Mouse (Mus musculus): ENCODE data around the gene Xkr8.

Gene Xkr8

DNA sequence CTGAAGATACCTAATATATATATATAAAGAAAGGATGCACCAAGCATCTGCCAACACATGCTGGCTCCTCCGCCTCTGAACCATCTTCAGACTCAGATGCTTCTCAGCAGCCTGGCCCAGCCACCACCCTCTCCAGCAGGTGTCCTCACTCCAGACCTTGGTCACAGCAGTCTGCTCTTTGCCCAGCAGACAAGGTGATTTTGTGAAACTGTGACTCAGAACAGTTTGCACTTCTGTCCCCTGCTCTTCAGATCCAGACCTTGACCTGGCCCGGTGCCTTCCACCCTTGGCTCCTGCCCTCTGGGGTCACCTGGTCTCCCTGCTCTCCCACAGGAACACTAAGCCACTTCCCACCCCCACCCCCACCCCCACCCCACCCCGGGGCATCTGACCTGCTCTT lies 3.5 kb upstream of the Xkr8 start:
- no peak for DNase-seq (ENCODE audit: low spot score)

DNA sequence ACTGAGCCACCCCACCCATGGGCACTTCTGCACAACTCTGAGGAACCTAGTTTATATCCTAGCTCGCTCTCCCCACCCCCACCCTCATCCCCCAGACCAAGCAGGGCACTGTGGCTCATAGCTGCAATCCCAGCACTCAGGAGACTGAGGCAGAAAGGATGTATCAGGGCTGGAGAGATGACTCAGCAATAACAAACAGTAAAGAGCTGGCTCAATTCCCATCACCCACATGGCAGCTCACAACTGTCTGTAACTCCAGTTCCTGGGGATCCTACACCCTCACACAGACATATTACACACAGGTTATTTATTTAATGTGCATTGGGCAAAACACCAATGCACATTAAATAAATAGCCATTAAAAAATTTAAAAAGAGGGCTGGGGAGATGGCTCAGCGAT lies 3.0 kb upstream of the Xkr8 start:
- no peak for DNase-seq (ENCODE audit: low spot score)

DNA sequence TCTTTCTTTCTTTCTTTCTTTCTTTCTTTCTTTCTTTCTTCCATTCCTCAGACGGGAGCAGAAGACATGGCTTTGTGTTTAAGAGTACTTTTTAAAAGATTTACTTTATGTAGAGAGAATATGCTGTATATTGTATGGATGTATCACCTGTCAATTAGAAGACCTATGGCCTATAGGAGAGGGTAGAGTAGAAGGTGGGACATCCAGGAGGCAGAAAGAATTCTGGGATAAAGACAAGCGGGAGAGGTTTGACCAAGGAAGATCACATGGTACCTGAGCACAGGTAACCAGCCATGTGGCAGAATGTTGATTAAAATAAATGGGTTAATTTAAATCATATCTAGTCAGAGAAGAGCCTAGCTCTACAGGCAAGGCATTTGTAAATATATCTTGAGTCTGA lies 2.4 kb upstream of the Xkr8 start:
- DNase-seq (ENCODE audit: low spot score) = no peak

DNA sequence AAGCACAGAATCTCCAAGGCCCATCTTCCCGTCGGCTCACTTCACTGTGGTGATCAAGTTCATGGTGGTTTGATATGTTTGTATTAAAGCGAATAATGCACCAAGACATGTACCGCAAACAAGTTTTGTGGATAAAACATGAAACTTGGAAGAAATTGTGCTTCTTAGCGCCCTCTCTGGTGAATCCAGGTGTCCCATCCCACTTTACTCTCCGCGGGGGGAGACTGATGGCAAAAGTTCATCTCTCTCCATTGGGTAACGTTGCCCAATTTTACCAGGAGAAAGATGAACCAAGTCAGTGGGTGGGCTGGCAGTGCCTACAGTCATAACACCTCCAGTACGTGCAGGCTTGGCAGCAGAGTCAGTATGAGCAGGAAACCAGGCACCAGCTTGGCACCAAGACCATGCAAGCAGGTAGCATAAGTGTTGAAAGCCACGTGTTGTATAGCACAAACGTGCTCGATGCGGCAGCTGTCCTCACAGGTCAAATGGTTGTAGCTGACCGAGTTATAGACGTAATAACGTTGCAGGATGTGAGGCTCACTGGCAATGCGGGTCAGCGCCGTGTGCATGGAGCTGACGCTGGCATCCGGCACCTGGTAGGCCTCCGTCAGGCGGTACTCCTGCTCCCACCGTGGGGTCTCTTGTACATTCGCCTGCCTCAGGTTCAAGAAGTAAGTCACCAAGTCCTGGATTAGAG lies 875 bp upstream of the Xkr8 start:
- DNase-seq (ENCODE audit: low spot score) = no peak

DNA sequence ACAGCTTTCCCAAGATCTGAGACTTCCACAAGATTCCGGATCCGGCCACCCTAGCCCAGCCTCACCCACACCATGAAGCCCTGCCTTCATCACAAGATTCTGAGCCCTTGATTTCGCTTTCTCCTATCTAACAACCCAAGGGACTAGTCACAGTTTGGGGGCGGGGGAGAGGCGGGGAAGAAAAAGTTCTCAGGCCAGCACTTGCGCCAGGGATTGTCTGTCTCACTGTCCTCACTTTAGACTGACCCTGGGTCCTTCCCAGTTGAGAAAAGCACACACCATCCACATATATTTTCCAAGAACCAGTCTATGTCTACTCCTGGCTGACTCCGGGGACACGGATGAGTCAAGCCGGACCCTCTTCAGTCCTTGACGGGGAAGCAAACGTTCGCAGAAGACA lies 730 bp downstream of the Xkr8 start:
- no peak for DNase-seq (ENCODE audit: low spot score)

DNA sequence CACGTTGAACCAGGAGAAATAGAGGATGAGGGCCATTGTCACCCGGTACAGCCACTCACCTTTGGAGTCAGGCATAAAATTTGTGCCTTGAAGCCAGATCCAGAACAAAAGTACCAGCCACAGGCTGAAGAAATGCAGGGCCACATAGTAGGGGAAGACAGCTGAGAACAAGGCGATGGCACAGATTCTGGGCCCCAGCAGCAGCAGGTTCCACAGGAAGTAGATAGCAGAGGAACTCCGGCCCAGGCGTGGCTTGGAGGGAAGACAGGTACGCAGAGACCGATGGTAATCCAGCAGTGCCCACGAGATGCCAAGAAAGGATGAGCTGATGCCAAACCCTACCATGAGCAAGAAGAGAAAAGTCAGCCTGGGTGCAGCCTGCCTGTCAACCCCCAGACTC lies 4.1 kb downstream of the Xkr8 start:
- DNase-seq (ENCODE audit: low spot score) = no peak

DNA sequence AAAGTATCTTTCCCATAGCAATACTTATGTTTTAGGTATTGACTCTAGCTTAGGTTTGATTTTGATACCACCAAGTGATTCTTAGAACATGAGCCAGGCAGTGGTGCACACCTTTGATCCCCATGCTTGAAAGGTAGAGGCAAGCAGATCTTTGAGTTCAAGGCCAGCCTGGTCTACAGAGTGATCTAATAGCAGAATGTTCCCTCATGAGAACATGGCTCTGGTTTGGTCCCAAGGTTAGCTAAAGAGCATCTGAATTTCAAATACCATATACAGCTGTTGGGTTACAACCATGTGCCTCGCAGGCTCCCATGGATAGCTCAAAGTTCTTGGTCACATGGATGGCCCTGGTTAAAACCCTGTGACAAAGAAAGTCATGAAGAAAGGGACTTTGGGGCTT lies 14.1 kb downstream of the Xkr8 start:
- no peak for DNase-seq (ENCODE audit: low spot score)

DNA sequence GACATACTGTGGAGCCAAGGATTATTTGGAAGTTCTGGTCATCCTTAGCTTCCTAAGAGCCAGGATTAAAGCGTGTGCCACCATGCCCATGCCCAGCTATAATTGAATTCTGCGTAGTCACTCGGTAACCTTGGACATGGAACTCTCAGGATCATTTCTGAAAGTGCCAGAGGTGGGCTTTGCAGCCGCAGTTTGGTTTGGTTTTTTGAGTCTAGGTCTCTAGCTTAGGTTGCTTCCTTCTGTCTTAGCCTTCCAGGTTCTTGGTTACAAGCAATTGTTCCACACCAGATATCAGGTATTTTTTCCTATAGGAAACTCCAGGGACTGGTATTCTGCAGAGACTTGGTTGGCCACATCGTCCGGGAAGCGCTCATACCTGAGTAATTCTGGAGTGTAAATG lies 19.2 kb downstream of the Xkr8 start:
- no peak for DNase-seq (ENCODE audit: low spot score)

DNA sequence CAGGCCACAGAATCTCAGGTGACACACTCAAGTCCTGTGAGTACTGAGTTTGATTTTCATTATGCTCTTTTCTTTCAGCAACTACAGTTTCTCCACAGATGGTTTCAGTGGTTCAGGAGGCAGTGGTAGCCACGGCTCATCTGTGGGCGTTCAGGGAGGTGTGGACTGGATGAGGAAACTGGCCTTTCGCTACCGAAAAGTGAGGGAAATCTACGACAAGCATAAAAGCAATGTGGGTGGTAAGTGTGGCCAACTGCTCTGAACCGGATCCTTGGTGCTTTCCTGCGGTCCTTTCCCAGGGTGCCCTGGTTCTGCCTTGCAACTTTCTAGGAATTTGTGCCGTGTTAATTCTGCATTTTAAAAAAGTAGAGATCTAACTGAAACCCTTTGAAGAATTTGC lies 25.5 kb downstream of the Xkr8 start:
- no peak for DNase-seq (ENCODE audit: low spot score)

DNA sequence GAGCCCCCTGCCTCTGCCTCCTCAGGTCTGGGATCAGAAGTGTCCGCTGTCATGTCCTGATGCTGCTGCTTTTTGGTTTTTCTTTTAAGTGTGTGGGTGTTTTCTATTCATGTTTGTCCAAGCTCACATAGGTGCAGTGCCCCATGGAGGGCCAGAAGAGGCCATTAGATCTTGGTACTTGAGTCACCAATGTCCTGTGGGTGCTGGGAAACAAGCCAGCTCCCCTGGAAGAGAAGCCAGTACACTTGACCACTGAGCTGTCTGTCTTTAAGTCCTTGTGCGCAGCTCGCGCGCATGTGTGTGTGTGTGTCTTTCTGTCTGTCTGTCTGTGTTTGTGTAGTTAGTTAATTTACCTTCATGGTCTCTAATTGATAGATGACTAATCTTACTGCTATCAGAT lies 30.3 kb downstream of the Xkr8 start:
- DNase-seq (ENCODE audit: low spot score) = no peak

DNA sequence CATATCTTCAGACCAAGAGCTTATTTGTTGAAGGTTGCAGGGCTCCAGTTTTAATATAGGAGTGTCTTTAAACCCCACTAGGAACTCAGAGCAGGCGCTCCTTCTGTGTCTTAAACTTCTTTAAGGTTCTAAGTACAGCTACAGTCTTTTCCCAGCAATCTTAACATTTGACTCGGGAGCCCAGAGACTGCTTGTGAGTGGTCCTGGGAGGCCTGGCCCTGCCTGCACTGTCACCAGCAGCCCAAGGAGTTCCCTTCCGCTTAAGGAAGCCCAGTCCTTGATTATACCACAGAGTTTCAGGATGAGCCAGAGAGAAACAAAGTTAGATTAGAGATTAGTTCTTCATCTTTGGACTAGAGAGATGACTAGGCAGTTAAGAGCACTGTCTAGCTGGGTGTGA lies 39.0 kb downstream of the Xkr8 start:
- no peak for DNase-seq (ENCODE audit: low spot score)

DNA sequence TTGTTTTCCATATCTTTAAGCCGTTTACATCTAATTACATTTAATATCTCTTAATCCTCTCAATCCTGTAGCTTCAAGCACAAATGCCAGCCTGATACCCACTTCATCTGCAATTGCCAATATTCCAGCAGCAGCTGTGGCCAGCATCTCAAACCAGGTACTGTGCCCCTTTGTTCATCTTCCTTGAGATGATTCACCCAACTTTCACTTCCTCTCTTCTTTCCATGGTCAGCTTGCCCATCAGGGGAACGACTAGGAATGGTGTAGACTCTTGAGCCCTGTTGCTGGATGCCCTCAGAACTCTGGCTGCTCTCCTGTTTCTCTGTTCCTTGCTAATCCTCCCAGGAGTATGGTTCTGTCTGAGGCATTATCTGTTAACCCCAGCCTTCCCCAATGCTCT lies 42.7 kb downstream of the Xkr8 start:
- no peak for DNase-seq (ENCODE audit: low spot score)

DNA sequence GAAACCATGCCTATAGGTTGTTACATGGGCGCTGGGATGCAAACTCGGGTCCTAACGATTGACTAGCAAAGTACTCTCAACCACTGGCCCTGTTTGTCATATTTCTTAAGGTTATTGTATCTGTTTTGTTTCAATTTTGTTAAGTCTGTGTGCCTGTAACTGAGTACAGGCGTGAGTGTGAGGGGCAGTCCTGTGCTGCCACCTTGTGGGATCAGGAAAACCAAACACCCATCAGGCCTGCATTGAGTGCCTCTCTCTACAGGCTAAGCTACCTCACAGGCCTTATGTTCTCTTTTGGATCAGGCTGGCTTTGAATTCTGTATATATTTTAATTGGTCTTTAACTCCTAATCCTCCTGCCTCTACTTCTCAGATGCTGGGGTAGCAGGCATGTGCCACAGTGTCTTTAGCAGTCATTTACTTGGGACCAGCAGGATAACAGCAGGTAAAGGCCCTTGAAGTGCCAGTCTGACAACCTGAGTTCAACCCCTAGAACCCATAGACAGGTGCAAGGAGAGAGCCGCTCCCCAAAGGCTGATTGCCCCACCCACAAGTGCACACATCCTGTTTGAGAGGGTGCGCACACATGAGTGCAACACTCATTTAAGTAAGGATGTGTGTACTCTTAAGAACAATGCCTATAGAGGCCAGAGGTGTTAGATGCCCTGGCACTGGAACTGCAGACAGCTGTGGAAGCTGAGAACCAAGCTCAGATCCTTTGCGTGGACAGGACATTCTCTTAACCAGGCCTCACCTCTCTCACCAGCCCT lies 55.4 kb downstream of the Xkr8 start:
- no peak for DNase-seq (ENCODE audit: low spot score)
